Mouse (Mus musculus) liver, embryonic 13.5 days (tissue): ENCODE measurements around the gene E130114P18Rik. TPM values are rescaled to one million over a fixed set of nuclear protein-coding genes. Genes with fewer than 3 reads are reported as not detected.

ENCODE experiments used
- ATAC-seq: fragments of 200-750 bp; cut with Nextera tagmentation; 2 replicates; pipeline ENCODE4 v1.8.0; 2017; ENCODE audit warnings: low read depth, mild to moderate bottlenecking, moderate number of reproducible peaks, moderate library complexity
- DNase-seq: peaks from one replicate; pipeline ENCODE4 v3.0.0; 2022
- H3K27ac ChIP-seq: fragments of 300-500 bp; sonication (generic); 2 replicates; pipeline ENCODE4 v1.5.1; 2015; ENCODE audit warnings: moderate library complexity, mild to moderate bottlenecking, inconsistent platforms
- H3K27me3 ChIP-seq: fragments of 300-500 bp; sonication (generic); 2 replicates; pipeline ENCODE4 v1.6.1; 2015; ENCODE audit warnings: mild to moderate bottlenecking, inconsistent platforms
- H3K36me3 ChIP-seq: fragments of 300-500 bp; sonication (generic); 2 replicates; pipeline ENCODE4 v1.6.1; 2015; ENCODE audit warnings: mild to moderate bottlenecking, inconsistent platforms
- H3K4me1 ChIP-seq: fragments of 300-500 bp; sonication (generic); replicated peaks from 2 replicates; pipeline ENCODE4 v1.6.1; 2015; ENCODE audit warnings: inconsistent platforms
- H3K4me2 ChIP-seq: fragments of 300-500 bp; sonication (generic); 2 replicates; pipeline ENCODE4 v1.6.1; 2015; ENCODE audit warnings: inconsistent platforms, mild to moderate bottlenecking, moderate library complexity
- H3K4me3 ChIP-seq: fragments of 300-500 bp; sonication (generic); replicated peaks from 2 replicates; pipeline ENCODE4 v1.5.1; 2015; ENCODE audit warnings: mild to moderate bottlenecking, inconsistent platforms
- H3K9ac ChIP-seq: fragments of 300-500 bp; sonication (generic); 2 replicates; pipeline ENCODE4 v1.6.1; 2015; ENCODE audit warnings: mild to moderate bottlenecking, inconsistent platforms
- H3K9me3 ChIP-seq: fragments of 300-500 bp; sonication (generic); replicated peaks from 2 replicates; pipeline ENCODE4 v1.6.1; 2016; ENCODE audit warnings: inconsistent platforms
- WGBS: fragments of 180-500 bp; shearing (Covaris S2); methylation state at CpG from one replicate; pipeline ENCODE4 v1.1.7; 2015; ENCODE audit not compliant: insufficient replicate concordance; 5-methylcytosine and 5-hydroxymethylcytosine counted together
- polyA plus RNA-seq: library from polyadenylated mRNA; unstranded; fragments of >200 nt; fragmentation: Nextera tagmentation; extraction: Ambion mirVana; gene quantifications from 2 replicates; pipeline ENCODE4 v1.2.1, GENCODE M21; 2015

The E130114P18Rik gene
- polyA plus RNA-seq, 1 experiment from 2014 or later = 0.09 TPM

GRCm38 (mm10) chr4:97783073-97783879, 5.4 kb upstream of the E130114P18Rik start:
- Histone ChIP-seq H3K9me3 (no peaks in the 10 kb centered on the region), H3K27me3 (peaks cover 40% of the 10 kb centered on the region), H3K36me3 (peaks cover 8% of the 10 kb centered on the region; the same call in 1 of the 2 replicates), H3K27ac (no peak overlapping the region), H3K9ac (no peak overlapping the region), H3K4me1 (peaks cover 5% of the 10 kb centered on the region; the same call in 1 of the 2 replicates), H3K4me2 (no peak overlapping the region), H3K4me3 (no peak overlapping the region)
- no peak for DNase-seq
- ATAC-seq = no peak
- WGBS = 81% methylated on average over 26 of the region's 26 CpGs

DNA sequence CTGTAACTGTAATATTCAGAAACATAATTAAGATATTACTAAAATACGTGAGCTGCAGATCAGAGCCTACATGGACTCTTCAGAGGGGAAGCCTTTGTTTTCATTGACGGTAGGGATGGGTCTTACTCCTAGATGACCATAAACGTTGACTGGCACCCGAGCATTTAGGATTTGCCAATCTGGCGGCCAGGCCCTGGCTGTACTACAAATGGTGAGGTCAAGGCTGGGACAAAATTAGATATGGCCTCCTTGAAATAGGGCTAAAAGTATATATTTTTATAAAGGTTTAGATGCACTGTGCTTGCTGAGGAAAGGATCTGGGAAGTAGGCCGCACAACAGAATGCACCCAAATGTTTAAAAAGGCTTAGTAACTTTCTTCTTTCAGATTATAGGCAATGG, 4.6 kb upstream of the E130114P18Rik start:
- Histone ChIP-seq H3K9ac (no peak overlapping the region), H3K4me2 (no peak overlapping the region), H3K4me1 (peaks cover 11% of the 10 kb centered on the region; the same call in 1 of the 2 replicates), H3K27ac (no peak overlapping the region), H3K27me3 (peaks cover 48% of the 10 kb centered on the region), H3K9me3 (no peaks in the 10 kb centered on the region), H3K36me3 (peaks cover 8% of the 10 kb centered on the region; the same call in 1 of the 2 replicates), H3K4me3 (no peak overlapping the region)
- DNase-seq (no peak), ATAC-seq (no peak)
- WGBS = 82% methylated on average over 6 of the region's 6 CpGs

- Histone ChIP-seq H3K9me3 (no peaks in the 10 kb centered on the region), H3K27ac (no peak overlapping the region), H3K9ac (no peak overlapping the region), H3K4me2 (no peak overlapping the region), H3K4me3 (no peak overlapping the region), H3K27me3 (peaks cover 49% of the 10 kb centered on the region), H3K4me1 (peaks cover 11% of the 10 kb centered on the region; the same call in 1 of the 2 replicates), H3K36me3 (peaks cover 8% of the 10 kb centered on the region; the same call in 1 of the 2 replicates)
- no peak for DNase-seq
- 54% methylated on average over 3 of the region's 3 CpGs for WGBS
- ATAC-seq = no peak
These were observed 4.2 kb upstream of the E130114P18Rik start for GRCm38 (mm10) chr4:97782069-97782468.

DNA sequence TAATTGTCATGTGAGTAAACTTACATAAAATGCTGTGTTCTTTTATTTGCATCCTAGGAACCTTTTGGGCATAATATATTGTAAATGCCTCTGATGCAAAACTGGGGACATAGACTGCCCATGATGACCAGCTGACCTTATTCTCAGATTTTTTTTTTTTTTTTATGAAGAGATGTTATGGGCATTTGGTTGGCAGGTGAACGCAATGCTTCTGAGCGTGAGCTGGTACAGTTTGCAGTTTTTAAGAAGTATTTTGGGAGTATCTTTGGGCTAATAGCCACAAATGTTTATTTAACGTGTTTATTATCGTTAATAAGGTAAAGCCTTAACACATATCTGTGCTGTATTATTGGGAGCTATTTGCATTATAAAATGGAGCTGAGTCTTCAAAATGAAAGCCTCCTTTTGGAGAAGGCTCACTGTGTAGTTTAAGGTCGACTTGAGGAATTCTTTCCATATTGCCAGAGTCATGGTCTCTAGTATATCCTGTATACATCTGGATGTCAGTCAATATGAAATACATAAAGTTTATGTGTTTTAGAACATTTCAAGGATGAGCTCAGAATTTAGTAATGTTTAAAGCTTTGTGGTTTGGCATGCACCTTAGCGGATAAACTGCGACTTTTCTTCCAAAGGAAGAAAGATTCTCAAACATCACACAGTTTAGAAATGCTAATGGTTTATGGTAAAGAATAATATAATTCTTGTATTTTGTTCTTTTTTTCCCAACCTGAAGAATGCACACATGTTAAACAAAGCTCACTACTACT, 3.0 kb upstream of the E130114P18Rik start:
- H3K27me3 ChIP-seq = peaks cover 60% of the 10 kb centered on the region
- 60% methylated on average over 7 of the region's 7 CpGs for WGBS

GRCm38 (mm10) chr4:97780024-97780423, 2.1 kb upstream of the E130114P18Rik start:
- peaks cover 16% of the 10 kb centered on the region for H3K4me1 ChIP-seq
- 56% methylated on average over 7 of the region's 7 CpGs for WGBS
- H3K36me3 ChIP-seq = peaks cover 8% of the 10 kb centered on the region; the same call in 1 of the 2 replicates
- no peak for ATAC-seq
- peaks cover 64% of the 10 kb centered on the region for H3K27me3 ChIP-seq
- H3K9ac ChIP-seq = no peak overlapping the region
- no peak overlapping the region for H3K27ac ChIP-seq
- no peak for DNase-seq
- H3K9me3 ChIP-seq = no peaks in the 10 kb centered on the region
- H3K4me3 ChIP-seq = no peak overlapping the region
- H3K4me2 ChIP-seq = no peak overlapping the region

More for the DNA sequence above, 3.0 kb upstream of the E130114P18Rik start:
- no peaks in the 10 kb centered on the region for H3K9me3 ChIP-seq
- H3K36me3 ChIP-seq = peaks cover 8% of the 10 kb centered on the region; the same call in 1 of the 2 replicates
- H3K4me1 ChIP-seq = peaks cover 11% of the 10 kb centered on the region; the same call in 1 of the 2 replicates
- no peak overlapping the region for H3K4me3 ChIP-seq
- H3K4me2 ChIP-seq = no peak overlapping the region
- H3K9ac ChIP-seq = no peak overlapping the region
- DNase-seq (no peak), ATAC-seq (no peak)
- H3K27ac ChIP-seq = no peak overlapping the region

DNA sequence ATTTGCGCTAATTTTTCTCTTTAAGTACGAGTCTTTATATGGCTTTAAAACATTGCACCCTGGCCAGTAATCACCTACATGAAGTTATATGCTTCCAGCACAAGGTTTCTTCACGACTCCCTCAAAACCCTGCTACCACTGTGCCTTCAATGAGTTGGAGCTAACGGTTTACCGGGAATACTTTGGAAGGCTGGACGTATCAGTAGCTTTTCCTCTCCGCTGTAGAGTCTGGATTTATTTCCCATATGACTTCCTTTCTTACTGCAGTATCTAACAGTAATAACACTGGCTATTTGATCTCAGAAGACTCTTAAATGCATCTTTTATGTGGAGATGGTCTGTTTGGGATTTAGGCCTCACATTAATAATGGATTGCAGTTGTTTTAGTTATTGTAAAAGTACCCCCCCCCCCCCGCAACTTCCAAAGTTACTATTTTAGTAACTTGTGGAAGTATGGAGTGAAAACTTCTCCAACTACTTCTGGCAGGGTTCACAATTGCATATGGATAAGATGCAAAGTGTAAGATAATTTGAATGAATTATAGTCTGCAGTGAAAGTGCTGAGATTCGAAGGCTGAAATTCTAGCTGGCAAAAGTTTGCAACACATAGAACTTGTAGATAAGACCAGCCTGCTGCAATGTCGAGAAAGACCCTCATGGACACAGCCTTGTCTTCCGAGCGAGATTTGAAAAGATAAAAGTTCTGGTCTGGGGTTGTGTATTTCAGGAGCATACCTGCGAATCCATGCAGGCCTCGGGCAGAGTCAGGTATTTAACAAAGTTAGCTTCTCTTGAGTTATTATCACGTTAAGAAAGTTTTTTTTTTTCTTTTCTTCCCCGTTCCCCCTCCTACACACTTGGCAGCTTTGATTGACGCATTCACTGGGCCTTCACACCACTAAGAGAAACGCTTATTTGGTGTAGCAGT, 1.4 kb upstream of the E130114P18Rik start:
- Histone ChIP-seq H3K27me3 (peaks cover 71% of the 10 kb centered on the region), H3K36me3 (peaks cover 8% of the 10 kb centered on the region; the same call in 1 of the 2 replicates), H3K27ac (no peak overlapping the region), H3K9ac (peak overlapping the region; percentile 73), H3K4me2 (peak overlapping the region; percentile 71), H3K4me3 (peak overlapping the region; percentile 68), H3K4me1 (peaks cover 21% of the 10 kb centered on the region), H3K9me3 (no peaks in the 10 kb centered on the region)
- ATAC-seq = no peak
- 24% methylated on average over 18 of the region's 18 CpGs for WGBS
- DNase-seq = no peak

- Histone ChIP-seq H3K9me3 (no peaks in the 10 kb centered on the region), H3K4me3 (peak overlapping the region; percentile 68), H3K9ac (peak overlapping the region; percentile 73), H3K27ac (peak overlapping the region; percentile 64), H3K27me3 (peaks cover 77% of the 10 kb centered on the region), H3K36me3 (peaks cover 4% of the 10 kb centered on the region; the same call in 1 of the 2 replicates), H3K4me2 (peak overlapping the region; percentile 71), H3K4me1 (peaks cover 21% of the 10 kb centered on the region)
- DNase-seq (no peak), ATAC-seq (no peak)
- WGBS = 1% methylated on average over 80 of the region's 94 CpGs
These were observed 529 bp upstream of the E130114P18Rik start for GRCm38 (mm10) chr4:97778211-97779002.

- Histone ChIP-seq H3K27me3 (peaks cover 74% of the 10 kb centered on the region), H3K27ac (peak overlapping the region; percentile 64), H3K9ac (peak overlapping the region; percentile 73; the same call in 1 of the 2 replicates), H3K9me3 (no peaks in the 10 kb centered on the region), H3K4me2 (peak overlapping the region; percentile 71), H3K4me3 (peak overlapping the region; percentile 68), H3K4me1 (peaks cover 21% of the 10 kb centered on the region), H3K36me3 (no peaks in the 10 kb centered on the region)
- WGBS = under 1% methylated on average over 42 of the region's 77 CpGs
- DNase-seq (no peak), ATAC-seq (peak; percentile 23; the same call in 1 of the 2 replicates)
These were observed 685 bp downstream of the E130114P18Rik start for GRCm38 (mm10) chr4:97777081-97777705.

DNA sequence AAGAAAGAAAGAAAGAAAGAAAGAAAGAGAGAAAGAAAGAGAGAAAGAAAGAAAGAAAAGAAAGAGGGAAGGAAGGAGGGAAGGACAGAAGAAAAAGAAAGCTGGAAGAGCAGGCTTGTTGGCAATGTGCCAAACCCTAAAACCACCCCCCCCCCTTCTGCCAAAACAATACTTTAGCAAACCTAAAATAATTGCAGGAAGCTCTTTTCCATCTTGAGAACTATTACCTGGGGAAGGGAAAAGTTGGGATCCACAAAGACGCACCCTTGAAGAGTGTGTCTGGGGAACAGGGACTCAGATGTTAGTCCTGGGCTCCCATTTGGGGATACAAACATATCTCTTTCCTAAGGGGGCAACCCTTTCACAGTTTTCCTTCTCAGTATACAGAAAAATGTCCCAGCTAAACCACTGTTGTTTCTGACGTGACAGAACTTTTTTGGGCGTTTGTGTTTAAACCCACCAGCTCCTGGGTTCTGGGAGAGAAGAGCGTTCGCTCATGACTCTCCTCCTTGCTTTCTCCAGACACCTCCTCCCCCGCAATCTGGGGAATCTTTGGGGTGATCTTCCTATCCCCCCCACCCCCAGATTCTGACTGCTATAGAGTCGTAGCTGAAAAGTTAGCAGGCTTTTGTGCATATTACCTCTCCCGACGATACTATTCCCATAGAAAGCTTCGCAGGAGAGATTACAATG, 1.3 kb downstream of the E130114P18Rik start:
- Histone ChIP-seq H3K36me3 (no peaks in the 10 kb centered on the region), H3K9me3 (no peaks in the 10 kb centered on the region), H3K27me3 (peaks cover 74% of the 10 kb centered on the region), H3K4me3 (peak overlapping the region; percentile 68), H3K4me2 (peak overlapping the region; percentile 71), H3K27ac (peak overlapping the region; percentile 47), H3K4me1 (peaks cover 28% of the 10 kb centered on the region), H3K9ac (peak overlapping the region; percentile 73; the same call in 1 of the 2 replicates)
- no peak for ATAC-seq
- WGBS = 3% methylated on average over 10 of the region's 10 CpGs
- no peak for DNase-seq
